Mouse (Mus musculus) lung, adult 2 months (tissue): ENCODE results near the gene Epha8. TPM values are rescaled to one million over a fixed set of nuclear protein-coding genes. Genes with fewer than 3 reads are reported as not detected.

Source experiments
- DNase-seq: peaks from one replicate; pipeline ENCODE4 v3.0.0; 2022
- H3K4me1 ChIP-seq: fragments of 200-500 bp; 2 replicates; pipeline ENCODE4 v1.6.1; 2011; ENCODE audit warnings: low read length; ENCODE audit not compliant: control insufficient read depth, insufficient read depth
- H3K4me3 ChIP-seq: fragments of 200-500 bp; replicated peaks from 2 replicates; pipeline ENCODE3; 2011; ENCODE audit warnings: low read depth, mild to moderate bottlenecking, control low read depth, low read length; ENCODE audit errors: extremely low read depth
- CTCF ChIP-seq: fragments of 200-500 bp; IDR thresholded peaks from 2 replicates; pipeline ENCODE4 v1.5.1; 2011; ENCODE audit warnings: mild to moderate bottlenecking, low read length, control low read depth; ENCODE audit not compliant: insufficient read depth
- POLR2A ChIP-seq: fragments of 200-500 bp; IDR thresholded peaks from 2 replicates; pipeline ENCODE4 v1.6.1; 2011; ENCODE audit warnings: low read depth, mild to moderate bottlenecking, control low read depth, low read length, borderline replicate concordance; ENCODE audit errors: extremely low read depth
- WGBS: fragments of 180-500 bp; shearing (Covaris S2); methylation state at CpG from one replicate; pipeline ENCODE4 v1.1.7; 2018; 5-methylcytosine and 5-hydroxymethylcytosine counted together
- polyA plus RNA-seq: library from polyadenylated mRNA; depleted of rRNA; stranded (reverse); fragments of >200 nt; gene quantifications from 2 replicates; pipeline ENCODE4 v1.2.3, GENCODE M21; 2012

Epha8 gene
- polyA plus RNA-seq, 1 experiment = 0.05 TPM

- H3K4me3 ChIP-seq = no peak overlapping the region
- 23% methylated on average over 4 of the region's 4 CpGs for WGBS
- TF ChIP-seq CTCF = no peak
- no peak for TF ChIP-seq POLR2A
- H3K4me1 ChIP-seq = no peaks in the 10 kb centered on the region
- DNase-seq = no peak
These were observed 5.1 kb upstream of the Epha8 start for GRCm38 (mm10) chr4:136961642-136962285.

DNA sequence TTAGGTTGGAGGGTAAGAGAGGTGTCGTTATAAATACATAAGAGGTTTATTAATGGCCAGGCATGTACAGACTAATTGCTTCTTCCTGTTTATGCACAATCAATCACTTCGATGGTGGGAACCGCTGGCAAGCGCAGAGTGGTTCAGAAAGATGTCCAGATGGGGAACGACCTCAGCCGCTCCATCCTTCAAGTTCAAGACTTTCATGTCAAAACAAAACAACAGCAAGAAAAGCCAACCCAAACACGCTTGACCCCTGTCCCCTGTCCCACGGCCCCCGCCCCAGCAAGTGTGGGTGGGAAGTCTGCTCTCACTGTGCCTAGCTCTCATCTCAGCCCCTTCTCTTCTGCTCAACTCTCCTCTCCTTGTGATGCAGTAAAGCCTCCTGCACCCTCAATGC is 4.0 kb upstream of the Epha8 start:
- no peak for DNase-seq
- H3K4me3 ChIP-seq = no peak overlapping the region
- 24% methylated on average over 9 of the region's 9 CpGs for WGBS
- H3K4me1 ChIP-seq = no peaks in the 10 kb centered on the region
- TF ChIP-seq POLR2A (no peak), CTCF (no peak)

DNA sequence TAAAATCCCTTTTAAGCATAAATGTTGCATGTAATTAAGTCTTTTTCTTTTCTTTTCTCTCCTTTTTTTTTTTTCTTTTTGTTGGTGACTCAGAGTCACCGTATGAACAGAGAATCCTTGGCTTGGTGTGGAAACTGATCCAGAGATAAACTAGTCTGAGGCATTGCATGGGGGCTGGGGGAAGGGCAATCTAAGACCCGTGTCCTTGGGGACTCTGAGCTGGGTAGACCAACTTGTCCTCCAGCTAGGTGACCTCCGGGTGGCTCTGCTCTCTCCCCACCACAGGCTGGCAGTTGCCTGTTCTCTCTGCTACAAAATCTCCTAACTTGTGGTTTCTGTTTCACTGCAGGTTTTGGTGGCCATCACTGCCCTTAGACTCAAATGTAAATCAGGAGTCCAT is 3.5 kb upstream of the Epha8 start:
- Histone ChIP-seq H3K4me1 (no peaks in the 10 kb centered on the region), H3K4me3 (no peak overlapping the region)
- no peak for DNase-seq
- TF ChIP-seq POLR2A = no peak
- TF ChIP-seq CTCF = no peak
- 30% methylated on average over 3 of the region's 3 CpGs for WGBS

- Histone ChIP-seq H3K4me1 (no peaks in the 10 kb centered on the region), H3K4me3 (no peak overlapping the region)
- WGBS = 74% methylated on average over 6 of the region's 6 CpGs
- TF ChIP-seq POLR2A = no peak
- no peak for TF ChIP-seq CTCF
- DNase-seq = no peak
These were observed 2.1 kb downstream of the Epha8 start for GRCm38 (mm10) chr4:136954562-136954961.

GRCm38 (mm10) chr4:136949266-136949989 is 7.2 kb downstream of the Epha8 start:
- DNase-seq = no peak
- WGBS = 27% methylated on average over 10 of the region's 10 CpGs
- no peaks in the 10 kb centered on the region for H3K4me1 ChIP-seq
- no peak overlapping the region for H3K4me3 ChIP-seq
- TF ChIP-seq CTCF (no peak), POLR2A (no peak)

GRCm38 (mm10) chr4:136945397-136945796 is 11.2 kb downstream of the Epha8 start:
- Histone ChIP-seq H3K4me1 (no peaks in the 10 kb centered on the region), H3K4me3 (no peak overlapping the region)
- TF ChIP-seq CTCF = no peak
- TF ChIP-seq POLR2A = no peak
- WGBS = 67% methylated on average over 17 of the region's 17 CpGs
- no peak for DNase-seq

GRCm38 (mm10) chr4:136944558-136945350 is 11.9 kb downstream of the Epha8 start:
- DNase-seq = no peak
- no peak for TF ChIP-seq POLR2A
- H3K4me3 ChIP-seq = no peak overlapping the region
- WGBS = 75% methylated on average over 11 of the region's 11 CpGs
- H3K4me1 ChIP-seq = no peaks in the 10 kb centered on the region

- no peak for DNase-seq
- no peak for TF ChIP-seq POLR2A
- TF ChIP-seq CTCF = no peak
- no peak overlapping the region for H3K4me3 ChIP-seq
- no peaks in the 10 kb centered on the region for H3K4me1 ChIP-seq
- 9% methylated on average over 13 of the region's 13 CpGs for WGBS
These were observed 13.4 kb downstream of the Epha8 start for GRCm38 (mm10) chr4:136943175-136943574.

DNA sequence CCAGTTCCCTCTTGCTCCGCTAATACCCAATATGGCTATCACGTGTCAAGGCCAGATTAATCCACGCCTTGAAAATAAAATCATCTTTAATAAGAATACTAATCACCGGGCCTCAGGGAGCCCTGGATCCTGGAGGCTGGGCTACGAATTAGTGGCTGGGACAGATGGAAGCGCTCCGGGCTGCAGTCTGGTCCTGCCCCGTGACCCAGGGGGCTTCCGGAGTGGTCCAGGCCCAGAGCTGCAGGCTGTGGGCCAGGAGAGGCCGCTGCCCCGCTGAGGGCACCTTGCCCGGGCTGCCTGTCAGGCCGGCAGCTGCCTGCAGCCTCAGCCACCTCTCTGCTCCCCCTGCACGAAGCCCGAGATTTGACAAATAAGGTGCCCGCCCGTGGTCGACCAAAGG is 13.9 kb downstream of the Epha8 start:
- TF ChIP-seq CTCF = no peak
- no peak for TF ChIP-seq POLR2A
- no peak for DNase-seq
- Histone ChIP-seq H3K4me3 (no peak overlapping the region), H3K4me1 (no peaks in the 10 kb centered on the region)
- WGBS = 18% methylated on average over 18 of the region's 18 CpGs
